Mouse (Mus musculus): Measurements from ENCODE around the gene Pdgfra. TPM values are rescaled to one million over a fixed set of nuclear protein-coding genes. Genes with fewer than 3 reads are reported as not detected.

Gene Pdgfra
- polyA plus RNA-seq, 1 experiment from 2014 or later, result 53.6 TPM

- Histone ChIP-seq H3K9ac (ENCODE audit: low read length) (no peak overlapping the region), H3K27me3 (ENCODE audit: control insufficient read depth, insufficient read depth, low read depth, low read length) (peaks cover 48% of the 10 kb centered on the region), H3K27ac (ENCODE audit: low read length) (no peak overlapping the region), H3K36me3 (ENCODE audit: control insufficient read depth, insufficient read depth, low read length) (no peaks in the 10 kb centered on the region), H3K4me1 (replicated peaks; ENCODE audit: control insufficient read depth, insufficient read depth, low read length) (peaks cover 14% of the 10 kb centered on the region), H3K4me3 (ENCODE audit: low read length) (no peak overlapping the region), H3K4me2 (ENCODE audit: low read depth, low read length) (no peak overlapping the region), H3K9me3 (ENCODE audit: control insufficient read depth, low read length) (no peaks in the 10 kb centered on the region)
- ATAC-seq (ENCODE audit: low read depth), result no peak
- WGBS, result 63% methylated on average over 1 of the region's 1 CpGs
Observed at GRCm38 (mm10) chr5:75146469-75146868, 5.6 kb upstream of the Pdgfra start.

GRCm38 (mm10) chr5:75148343-75149127, 3.6 kb upstream of the Pdgfra start:
- 6% methylated on average over 30 of the region's 30 CpGs for WGBS
- peak overlapping the region; percentile 42 for H3K9ac ChIP-seq (ENCODE audit: low read length)
- 0 out of 2 replicates have a peak, but pooled peaks have one; percentile 8 for ATAC-seq (ENCODE audit: low read depth)
- no peaks in the 10 kb centered on the region for H3K36me3 ChIP-seq (ENCODE audit: control insufficient read depth, insufficient read depth, low read length)
- peaks cover 13% of the 10 kb centered on the region for H3K4me1 ChIP-seq (replicated peaks; ENCODE audit: control insufficient read depth, insufficient read depth, low read length)
- peak overlapping the region; percentile 5; the same call in 1 of the 2 replicates for H3K27ac ChIP-seq (ENCODE audit: low read length)
- no peaks in the 10 kb centered on the region for H3K9me3 ChIP-seq (ENCODE audit: control insufficient read depth, low read length)
- H3K4me2 ChIP-seq (ENCODE audit: low read depth, low read length), result peak overlapping the region; percentile 43
- H3K4me3 ChIP-seq (ENCODE audit: low read length), result peak overlapping the region; percentile 34
- peaks cover 52% of the 10 kb centered on the region for H3K27me3 ChIP-seq (ENCODE audit: control insufficient read depth, insufficient read depth, low read depth, low read length)

- H3K4me2 ChIP-seq (ENCODE audit: low read depth, low read length), result peak overlapping the region; percentile 43
- H3K36me3 ChIP-seq (ENCODE audit: control insufficient read depth, insufficient read depth, low read length), result no peaks in the 10 kb centered on the region
- no peak overlapping the region for H3K4me3 ChIP-seq (ENCODE audit: low read length)
- ATAC-seq (ENCODE audit: low read depth), result no peak
- H3K4me1 ChIP-seq (replicated peaks; ENCODE audit: control insufficient read depth, insufficient read depth, low read length), result peaks cover 13% of the 10 kb centered on the region
- no peaks in the 10 kb centered on the region for H3K9me3 ChIP-seq (ENCODE audit: control insufficient read depth, low read length)
- H3K9ac ChIP-seq (ENCODE audit: low read length), result peak overlapping the region; percentile 35; the same call in 1 of the 2 replicates
- H3K27ac ChIP-seq (ENCODE audit: low read length), result no peak overlapping the region
- whole genome bisulfite sequencing, result 14% methylated on average over 10 of the region's 10 CpGs
- peaks cover 49% of the 10 kb centered on the region for H3K27me3 ChIP-seq (ENCODE audit: control insufficient read depth, insufficient read depth, low read depth, low read length)
Observed at GRCm38 (mm10) chr5:75149380-75149779, 2.7 kb upstream of the Pdgfra start.

DNA sequence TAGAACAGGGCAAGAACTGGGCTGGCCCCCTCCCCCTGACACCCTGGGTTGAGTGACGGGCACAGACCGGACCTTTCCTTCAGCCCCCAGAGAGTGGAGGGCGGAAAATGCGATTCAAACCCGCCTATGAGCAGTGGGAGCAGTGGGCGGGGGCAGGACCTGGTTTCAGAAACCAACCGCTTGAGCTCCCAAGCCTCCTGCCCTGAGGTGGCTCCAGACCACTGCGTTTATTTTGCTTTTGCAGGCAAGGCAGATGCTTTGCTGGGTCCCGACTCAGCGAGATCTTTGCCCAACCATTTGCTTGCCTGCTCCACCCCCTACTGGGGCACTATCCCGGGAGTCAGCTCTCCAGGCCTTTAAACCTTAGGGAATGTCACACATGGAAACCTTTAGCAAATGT, 2.2 kb upstream of the Pdgfra start:
- peak overlapping the region; percentile 26 for H3K4me2 ChIP-seq (ENCODE audit: low read depth, low read length)
- H3K27me3 ChIP-seq (ENCODE audit: control insufficient read depth, insufficient read depth, low read depth, low read length), result peaks cover 46% of the 10 kb centered on the region
- no peak for ATAC-seq (ENCODE audit: low read depth)
- peak overlapping the region; percentile 35; the same call in 1 of the 2 replicates for H3K9ac ChIP-seq (ENCODE audit: low read length)
- H3K9me3 ChIP-seq (ENCODE audit: control insufficient read depth, low read length), result no peaks in the 10 kb centered on the region
- H3K27ac ChIP-seq (ENCODE audit: low read length), result no peak overlapping the region
- WGBS, result 6% methylated on average over 11 of the region's 11 CpGs
- peaks cover 13% of the 10 kb centered on the region for H3K4me1 ChIP-seq (replicated peaks; ENCODE audit: control insufficient read depth, insufficient read depth, low read length)
- H3K36me3 ChIP-seq (ENCODE audit: control insufficient read depth, insufficient read depth, low read length), result no peaks in the 10 kb centered on the region
- peak overlapping the region; percentile 9; the same call in 1 of the 2 replicates for H3K4me3 ChIP-seq (ENCODE audit: low read length)

DNA sequence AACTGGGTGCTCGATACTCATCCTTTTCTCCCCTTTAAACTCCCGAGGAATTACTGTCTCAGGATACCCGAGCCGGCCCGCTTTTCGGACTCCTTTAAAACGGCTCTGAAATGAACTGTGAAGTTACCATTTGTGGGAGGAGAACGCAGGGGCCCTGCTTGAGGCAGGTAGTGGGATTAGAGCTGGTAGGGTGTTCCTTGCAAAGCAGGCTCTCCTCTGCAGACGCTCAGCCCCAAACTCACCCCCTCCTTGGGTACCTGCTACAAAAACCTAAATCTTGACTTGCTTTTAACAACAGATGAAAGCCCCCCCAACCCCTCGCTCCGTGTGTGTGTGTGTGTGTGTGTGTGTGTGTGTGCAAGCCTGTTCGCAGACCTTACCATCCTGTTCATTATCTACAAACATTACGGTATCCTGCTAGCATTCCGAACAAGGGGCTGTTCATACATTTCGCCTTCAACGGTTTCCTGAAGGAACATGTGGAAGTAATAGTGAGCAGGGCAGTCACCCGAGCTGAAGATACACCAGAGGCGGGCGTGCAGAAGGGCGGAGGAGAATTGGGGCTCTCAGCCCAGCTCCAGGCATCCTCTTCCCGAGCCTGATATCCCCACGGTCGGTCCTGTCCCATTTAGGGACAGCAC, 1.6 kb upstream of the Pdgfra start:
- Histone ChIP-seq H3K27ac (ENCODE audit: low read length) (no peak overlapping the region), H3K4me1 (replicated peaks; ENCODE audit: control insufficient read depth, insufficient read depth, low read length) (peaks cover 13% of the 10 kb centered on the region), H3K9ac (ENCODE audit: low read length) (0 out of 2 replicates have a peak overlapping the region, but pooled peaks have one; percentile 6), H3K27me3 (ENCODE audit: control insufficient read depth, insufficient read depth, low read depth, low read length) (peaks cover 46% of the 10 kb centered on the region), H3K9me3 (ENCODE audit: control insufficient read depth, low read length) (no peaks in the 10 kb centered on the region), H3K4me2 (ENCODE audit: low read depth, low read length) (peak overlapping the region; percentile 43), H3K4me3 (ENCODE audit: low read length) (peak overlapping the region; percentile 65), H3K36me3 (ENCODE audit: control insufficient read depth, insufficient read depth, low read length) (no peaks in the 10 kb centered on the region)
- ATAC-seq (ENCODE audit: low read depth), result no peak
- WGBS, result 5% methylated on average over 23 of the region's 23 CpGs

- Histone ChIP-seq H3K27me3 (ENCODE audit: control insufficient read depth, insufficient read depth, low read depth, low read length) (peaks cover 46% of the 10 kb centered on the region), H3K9ac (ENCODE audit: low read length) (peak overlapping the region; percentile 47; the same call in 1 of the 2 replicates), H3K4me3 (ENCODE audit: low read length) (peak overlapping the region; percentile 65), H3K9me3 (ENCODE audit: control insufficient read depth, low read length) (no peaks in the 10 kb centered on the region), H3K4me2 (ENCODE audit: low read depth, low read length) (peak overlapping the region; percentile 43), H3K27ac (ENCODE audit: low read length) (peak overlapping the region; percentile 33; the same call in 1 of the 2 replicates), H3K36me3 (ENCODE audit: control insufficient read depth, insufficient read depth, low read length) (no peaks in the 10 kb centered on the region), H3K4me1 (replicated peaks; ENCODE audit: control insufficient read depth, insufficient read depth, low read length) (peaks cover 13% of the 10 kb centered on the region)
- peak; percentile 23; the same call in 1 of the 2 replicates for ATAC-seq (ENCODE audit: low read depth)
- under 1% methylated on average over 35 of the region's 35 CpGs for WGBS
Observed at GRCm38 (mm10) chr5:75151146-75151900, 769 bp upstream of the Pdgfra start.

DNA sequence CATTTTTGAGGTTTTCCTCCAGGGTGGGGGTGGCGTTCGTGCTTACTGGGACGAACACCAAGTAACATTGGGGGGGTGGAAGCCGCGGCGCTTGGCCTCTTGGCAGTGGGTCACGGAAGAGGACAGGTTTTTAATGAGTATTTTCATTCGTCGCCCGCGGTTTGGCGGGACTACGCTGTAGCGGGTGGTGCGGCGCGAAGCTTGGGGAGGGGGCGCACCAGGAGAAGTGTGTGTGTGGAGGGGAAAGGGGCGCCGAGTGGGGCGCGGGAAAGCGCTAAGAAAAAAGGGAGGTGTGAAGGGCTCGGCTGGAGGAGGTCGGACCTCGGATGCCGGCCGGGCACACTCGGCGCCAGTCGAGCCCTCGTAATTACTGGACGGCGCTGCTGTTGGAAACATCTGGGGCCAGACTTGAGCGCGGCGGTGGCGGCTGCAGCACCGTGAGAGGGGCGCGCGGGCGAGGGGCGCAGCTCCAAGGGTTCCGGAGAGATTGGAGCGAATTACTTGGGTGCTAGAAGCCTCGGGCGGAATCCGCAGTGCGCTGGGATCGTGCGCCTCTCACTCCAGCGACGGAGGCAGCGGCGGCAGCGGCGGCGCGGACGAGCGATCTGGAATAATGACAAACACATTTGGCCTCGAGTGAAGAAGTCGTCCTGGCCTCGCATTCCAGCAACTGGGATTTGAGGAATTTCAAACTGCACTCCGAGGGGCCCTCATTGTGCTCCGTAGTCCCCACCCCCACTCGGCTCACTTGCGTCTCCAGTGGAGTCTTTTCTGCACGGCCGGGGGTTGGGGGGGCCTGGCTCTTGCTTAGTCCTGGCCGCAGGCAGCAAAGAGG, 916 bp downstream of the Pdgfra start:
- H3K4me3 ChIP-seq (ENCODE audit: low read length), result peak overlapping the region; percentile 65
- peaks cover 33% of the 10 kb centered on the region for H3K27me3 ChIP-seq (ENCODE audit: control insufficient read depth, insufficient read depth, low read depth, low read length)
- peak overlapping the region; percentile 81 for H3K4me2 ChIP-seq (ENCODE audit: low read depth, low read length)
- H3K9me3 ChIP-seq (ENCODE audit: control insufficient read depth, low read length), result no peaks in the 10 kb centered on the region
- peak overlapping the region; percentile 68 for H3K9ac ChIP-seq (ENCODE audit: low read length)
- H3K4me1 ChIP-seq (replicated peaks; ENCODE audit: control insufficient read depth, insufficient read depth, low read length), result peaks cover 13% of the 10 kb centered on the region
- peak; percentile 24; the same call in 1 of the 2 replicates for ATAC-seq (ENCODE audit: low read depth)
- no peaks in the 10 kb centered on the region for H3K36me3 ChIP-seq (ENCODE audit: control insufficient read depth, insufficient read depth, low read length)
- peak overlapping the region; percentile 94 for H3K27ac ChIP-seq (ENCODE audit: low read length)
- WGBS, result under 1% methylated on average over 71 of the region's 72 CpGs

- Histone ChIP-seq H3K36me3 (ENCODE audit: control insufficient read depth, insufficient read depth, low read length) (no peaks in the 10 kb centered on the region), H3K27me3 (ENCODE audit: control insufficient read depth, insufficient read depth, low read depth, low read length) (peaks cover 27% of the 10 kb centered on the region), H3K4me2 (ENCODE audit: low read depth, low read length) (peak overlapping the region; percentile 81), H3K4me1 (replicated peaks; ENCODE audit: control insufficient read depth, insufficient read depth, low read length) (peaks cover 11% of the 10 kb centered on the region), H3K27ac (ENCODE audit: low read length) (peak overlapping the region; percentile 94), H3K4me3 (ENCODE audit: low read length) (peak overlapping the region; percentile 65), H3K9me3 (ENCODE audit: control insufficient read depth, low read length) (no peaks in the 10 kb centered on the region), H3K9ac (ENCODE audit: low read length) (peak overlapping the region; percentile 68)
- ATAC-seq (ENCODE audit: low read depth), result no peak
- 0% methylated on average over 13 of the region's 13 CpGs for WGBS
Observed at GRCm38 (mm10) chr5:75153626-75153960, 1.5 kb downstream of the Pdgfra start.

Measured in lung, embryonic 16.5 days (tissue).